Mouse (Mus musculus) forebrain, embryonic 15.5 days (tissue): ENCODE results near the gene Wdpcp. TPM values are rescaled to one million over a fixed set of nuclear protein-coding genes. Genes with fewer than 3 reads are reported as not detected.

ENCODE experiments used
- ATAC-seq: fragments of 200-750 bp; cut with Nextera tagmentation; replicated peaks from 2 replicates; pipeline ENCODE4 v1.8.0; 2017; ENCODE audit warnings: mild to moderate bottlenecking, moderate TSS enrichment, moderate library complexity
- H3K27ac ChIP-seq: fragments of 300-500 bp; sonication (generic); replicated peaks from 2 replicates; pipeline ENCODE4 v1.5.1; 2015; ENCODE audit warnings: mild to moderate bottlenecking, inconsistent platforms
- H3K27me3 ChIP-seq: fragments of 300-500 bp; sonication (generic); 2 replicates; pipeline ENCODE4 v1.6.1; 2015; ENCODE audit warnings: inconsistent platforms
- H3K36me3 ChIP-seq: fragments of 300-500 bp; sonication (generic); 2 replicates; pipeline ENCODE4 v1.6.1; 2015; ENCODE audit warnings: mild to moderate bottlenecking, inconsistent platforms
- H3K4me1 ChIP-seq: fragments of 300-500 bp; sonication (generic); 2 replicates; pipeline ENCODE4 v1.6.1; 2015; ENCODE audit warnings: inconsistent platforms
- H3K4me2 ChIP-seq: fragments of 300-500 bp; sonication (generic); replicated peaks from 2 replicates; pipeline ENCODE4 v1.6.1; 2015; ENCODE audit warnings: mild to moderate bottlenecking, inconsistent platforms
- H3K4me3 ChIP-seq: fragments of 300-500 bp; sonication (generic); 2 replicates; pipeline ENCODE4 v1.5.1; 2015; ENCODE audit warnings: mild to moderate bottlenecking, inconsistent platforms
- H3K9ac ChIP-seq: fragments of 300-500 bp; sonication (generic); replicated peaks from 2 replicates; pipeline ENCODE4 v1.6.1; 2015; ENCODE audit warnings: mild to moderate bottlenecking, inconsistent platforms
- H3K9me3 ChIP-seq: fragments of 300-500 bp; sonication (generic); 2 replicates; pipeline ENCODE4 v1.6.1; 2016; ENCODE audit warnings: inconsistent platforms
- WGBS: fragments of 180-500 bp; shearing (Covaris S2); methylation state at CpG from one replicate; pipeline ENCODE4 v1.1.7; 2015; ENCODE audit warnings: mixed read lengths; 5-methylcytosine and 5-hydroxymethylcytosine counted together
- polyA plus RNA-seq: library from polyadenylated mRNA; unstranded; fragments of >200 nt; fragmentation: Nextera tagmentation; extraction: Ambion mirVana; gene quantifications from 2 replicates; pipeline ENCODE4 v1.2.1, GENCODE M21; 2015

Wdpcp gene
- polyA plus RNA-seq, 1 experiment from 2014 or later = 13.1 TPM

GRCm38 (mm10) chr11:21550222-21551173 lies 21.5 kb upstream of the Wdpcp start:
- 86% methylated on average over 12 of the region's 12 CpGs for WGBS

GRCm38 (mm10) chr11:21552049-21552448 lies 20.0 kb upstream of the Wdpcp start:
- Histone ChIP-seq H3K4me1 (no peaks in the 10 kb centered on the region), H3K4me2 (no peak overlapping the region), H3K27ac (no peak overlapping the region), H3K9ac (no peak overlapping the region), H3K27me3 (no peaks in the 10 kb centered on the region), H3K36me3 (0 out of 2 replicates have a peak, but pooled peaks cover 3% of the 10 kb centered on the region), H3K9me3 (no peaks in the 10 kb centered on the region), H3K4me3 (no peak overlapping the region)
- 91% methylated on average over 3 of the region's 3 CpGs for WGBS
- ATAC-seq = no peak

More at GRCm38 (mm10) chr11:21550222-21551173, 21.5 kb upstream of the Wdpcp start:
- no peaks in the 10 kb centered on the region for H3K27me3 ChIP-seq
- ATAC-seq = no peak
- no peak overlapping the region for H3K4me2 ChIP-seq
- no peak overlapping the region for H3K9ac ChIP-seq
- H3K4me3 ChIP-seq = no peak overlapping the region
- no peaks in the 10 kb centered on the region for H3K4me1 ChIP-seq
- H3K36me3 ChIP-seq = no peaks in the 10 kb centered on the region
- H3K27ac ChIP-seq = no peak overlapping the region
- H3K9me3 ChIP-seq = no peaks in the 10 kb centered on the region

- no peaks in the 10 kb centered on the region for H3K4me1 ChIP-seq
- 90% methylated on average over 11 of the region's 11 CpGs for WGBS
- H3K4me3 ChIP-seq = no peak overlapping the region
- H3K27ac ChIP-seq = no peak overlapping the region
- ATAC-seq = no peak
- H3K4me2 ChIP-seq = no peak overlapping the region
- peaks cover 50% of the 10 kb centered on the region for H3K36me3 ChIP-seq
- no peaks in the 10 kb centered on the region for H3K9me3 ChIP-seq
- H3K9ac ChIP-seq = no peak overlapping the region
- H3K27me3 ChIP-seq = no peaks in the 10 kb centered on the region
These were observed 12.3 kb upstream of the Wdpcp start for GRCm38 (mm10) chr11:21559727-21560126.

GRCm38 (mm10) chr11:21561347-21561746 lies 10.7 kb upstream of the Wdpcp start:
- Histone ChIP-seq H3K9me3 (no peaks in the 10 kb centered on the region), H3K27ac (no peak overlapping the region), H3K4me1 (no peaks in the 10 kb centered on the region), H3K27me3 (no peaks in the 10 kb centered on the region), H3K4me2 (no peak overlapping the region), H3K36me3 (peaks cover 64% of the 10 kb centered on the region), H3K4me3 (no peak overlapping the region), H3K9ac (no peak overlapping the region)
- no peak for ATAC-seq
- WGBS = 94% methylated on average over 5 of the region's 5 CpGs

GRCm38 (mm10) chr11:21563617-21564325 lies 8.3 kb upstream of the Wdpcp start:
- peaks cover 49% of the 10 kb centered on the region for H3K36me3 ChIP-seq
- H3K27me3 ChIP-seq = no peaks in the 10 kb centered on the region
- no peaks in the 10 kb centered on the region for H3K9me3 ChIP-seq
- no peak overlapping the region for H3K4me3 ChIP-seq
- no peak overlapping the region for H3K27ac ChIP-seq
- H3K4me1 ChIP-seq = peaks cover 3% of the 10 kb centered on the region; the same call in 1 of the 2 replicates
- no peak for ATAC-seq
- H3K9ac ChIP-seq = no peak overlapping the region
- no peak overlapping the region for H3K4me2 ChIP-seq
- 83% methylated on average over 4 of the region's 4 CpGs for WGBS

GRCm38 (mm10) chr11:21564681-21565405 lies 7.2 kb upstream of the Wdpcp start:
- 92% methylated on average over 9 of the region's 9 CpGs for WGBS
- no peak overlapping the region for H3K9ac ChIP-seq
- no peak overlapping the region for H3K27ac ChIP-seq
- ATAC-seq = no peak
- H3K27me3 ChIP-seq = no peaks in the 10 kb centered on the region
- H3K36me3 ChIP-seq = peaks cover 38% of the 10 kb centered on the region
- H3K9me3 ChIP-seq = no peaks in the 10 kb centered on the region
- no peak overlapping the region for H3K4me3 ChIP-seq
- H3K4me2 ChIP-seq = no peak overlapping the region
- peaks cover 13% of the 10 kb centered on the region for H3K4me1 ChIP-seq

GRCm38 (mm10) chr11:21566934-21567333 lies 5.1 kb upstream of the Wdpcp start:
- peaks cover 26% of the 10 kb centered on the region for H3K4me1 ChIP-seq
- H3K9me3 ChIP-seq = no peaks in the 10 kb centered on the region
- H3K4me2 ChIP-seq = no peak overlapping the region
- H3K36me3 ChIP-seq = peaks cover 28% of the 10 kb centered on the region
- no peak for ATAC-seq
- no peak overlapping the region for H3K9ac ChIP-seq
- WGBS = 96% methylated on average over 6 of the region's 6 CpGs
- H3K4me3 ChIP-seq = no peak overlapping the region
- H3K27ac ChIP-seq = no peak overlapping the region
- H3K27me3 ChIP-seq = no peaks in the 10 kb centered on the region

- WGBS = 90% methylated on average over 1 of the region's 1 CpGs
- H3K9ac ChIP-seq = no peak overlapping the region
- H3K4me3 ChIP-seq = no peak overlapping the region
- peaks cover 24% of the 10 kb centered on the region for H3K36me3 ChIP-seq
- peaks cover 30% of the 10 kb centered on the region for H3K4me1 ChIP-seq
- no peaks in the 10 kb centered on the region for H3K9me3 ChIP-seq
- no peak for ATAC-seq
- no peaks in the 10 kb centered on the region for H3K27me3 ChIP-seq
- H3K4me2 ChIP-seq = no peak overlapping the region
- H3K27ac ChIP-seq = no peak overlapping the region
These were observed 4.3 kb upstream of the Wdpcp start for GRCm38 (mm10) chr11:21567733-21568132.

GRCm38 (mm10) chr11:21569002-21569401 lies 3.0 kb upstream of the Wdpcp start:
- no peak overlapping the region for H3K27ac ChIP-seq
- 60% methylated on average over 5 of the region's 5 CpGs for WGBS
- peaks cover 16% of the 10 kb centered on the region; the same call in 1 of the 2 replicates for H3K36me3 ChIP-seq
- H3K4me3 ChIP-seq = no peak overlapping the region
- H3K27me3 ChIP-seq = no peaks in the 10 kb centered on the region
- no peak overlapping the region for H3K4me2 ChIP-seq
- ATAC-seq = no peak
- no peak overlapping the region for H3K9ac ChIP-seq
- peaks cover 34% of the 10 kb centered on the region for H3K4me1 ChIP-seq
- H3K9me3 ChIP-seq = no peaks in the 10 kb centered on the region

- H3K4me3 ChIP-seq = no peak overlapping the region
- H3K9ac ChIP-seq = no peak overlapping the region
- peaks cover 15% of the 10 kb centered on the region; the same call in 1 of the 2 replicates for H3K36me3 ChIP-seq
- ATAC-seq = no peak
- H3K27ac ChIP-seq = no peak overlapping the region
- H3K4me1 ChIP-seq = peaks cover 34% of the 10 kb centered on the region
- H3K9me3 ChIP-seq = no peaks in the 10 kb centered on the region
- WGBS = 26% methylated on average over 3 of the region's 3 CpGs
- H3K4me2 ChIP-seq = peak overlapping the region; percentile 63; the same call in 1 of the 2 replicates
- H3K27me3 ChIP-seq = no peaks in the 10 kb centered on the region
These were observed 2.5 kb upstream of the Wdpcp start for GRCm38 (mm10) chr11:21569456-21570108.

GRCm38 (mm10) chr11:21570109-21570474 lies 1.9 kb upstream of the Wdpcp start:
- H3K4me3 ChIP-seq = 0 out of 2 replicates have a peak overlapping the region, but pooled peaks have one; percentile 1
- H3K4me2 ChIP-seq = peak overlapping the region; percentile 63
- no peaks in the 10 kb centered on the region for H3K9me3 ChIP-seq
- H3K4me1 ChIP-seq = peaks cover 34% of the 10 kb centered on the region
- no peak overlapping the region for H3K27ac ChIP-seq
- no peak for ATAC-seq
- peak overlapping the region; percentile 31 for H3K9ac ChIP-seq
- H3K36me3 ChIP-seq = peaks cover 13% of the 10 kb centered on the region; the same call in 1 of the 2 replicates
- H3K27me3 ChIP-seq = no peaks in the 10 kb centered on the region
- WGBS = 19% methylated on average over 2 of the region's 2 CpGs
